Mouse (Mus musculus) heart, adult 9 months (tissue): ENCODE measurements around the gene Pole2.
"Not testable (repeated sequence)": the region's sequence is repeated elsewhere in the genome, so short reads cannot be mapped to it uniquely, and the experiment has no call there.

Source experiments
- DNase-seq, 2 experiments: peaks; one replicate each; pipeline ENCODE4 v3.0.0; 2022; ENCODE audit warnings: low spot score in 2 of 2

The Pole2 gene

GRCm38 (mm10) chr12:69179371-69179770, 48.6 kb downstream of the Pole2 start:
- no peak for DNase-seq

- no peak for DNase-seq
Measured at GRCm38 (mm10) chr12:69177526-69177925, 50.5 kb downstream of the Pole2 start.

GRCm38 (mm10) chr12:69175975-69176374, 52.0 kb downstream of the Pole2 start:
- DNase-seq: no peak

- no peak for DNase-seq
Measured at GRCm38 (mm10) chr12:69171307-69171706, 56.7 kb downstream of the Pole2 start.

GRCm38 (mm10) chr12:69168461-69169106, 59.4 kb downstream of the Pole2 start, which contains the start of gene Lrr1:
Gene Lrr1, plus strand, starts transcription at chr12:69168814.
- DNase-seq: peak; percentile 80 to 91

- DNase-seq: no peak
Measured at GRCm38 (mm10) chr12:69167656-69168460, 60.1 kb downstream of the Pole2 start.

GRCm38 (mm10) chr12:69166861-69167581, 61.0 kb downstream of the Pole2 start:
- not testable (repeated sequence) for DNase-seq

- DNase-seq: no peak
Measured at GRCm38 (mm10) chr12:69164904-69165303, 63.1 kb downstream of the Pole2 start.

GRCm38 (mm10) chr12:69163586-69163985, 64.4 kb downstream of the Pole2 start:
- not testable (repeated sequence) for DNase-seq

- not testable (repeated sequence) for DNase-seq
Measured at GRCm38 (mm10) chr12:69160677-69161076, 67.3 kb downstream of the Pole2 start.

GRCm38 (mm10) chr12:69159578-69159940, 68.4 kb downstream of the Pole2 start:
- DNase-seq: peak; percentile 21 to 61

GRCm38 (mm10) chr12:69158765-69159577, 69.0 kb downstream of the Pole2 start, which contains the start of gene Rps29:
Gene Rps29, minus strand, starts transcription at chr12:69159186.
- peak; percentile 97 to 98 for DNase-seq

GRCm38 (mm10) chr12:69158366-69158764, 69.6 kb downstream of the Pole2 start:
- peak in 1 of 2 experiments; percentile 16 for DNase-seq

- DNase-seq: no peak
Measured at GRCm38 (mm10) chr12:69157107-69157506, 70.9 kb downstream of the Pole2 start.

- DNase-seq: no peak
Measured at GRCm38 (mm10) chr12:69156436-69156835, 71.6 kb downstream of the Pole2 start.

GRCm38 (mm10) chr12:69155923-69156322, 72.1 kb downstream of the Pole2 start:
- no peak for DNase-seq
